Mouse (Mus musculus) left cerebral cortex, adult 2 months (tissue): ENCODE results near the gene Dgkd. TPM values are rescaled to one million over a fixed set of nuclear protein-coding genes. Genes with fewer than 3 reads are reported as not detected.

ENCODE experiments used
- DNase-seq, 2 experiments: peaks; one replicate each; pipeline ENCODE4 v3.0.0; 2021 to 2022; ENCODE audit warnings: low spot score in 2 of 2, mixed read lengths in 1 of 2; ENCODE audit errors: extremely low spot score in 1 of 2
- H3K27ac ChIP-seq: fragments of 200-600 bp; 2 replicates; pipeline ENCODE4 v1.8.1; 2022
- H3K4me3 ChIP-seq: fragments of 200-600 bp; 2 replicates; pipeline ENCODE4 v1.8.1; 2022
- CTCF ChIP-seq: fragments of 200-600 bp; IDR thresholded peaks from 2 replicates; pipeline ENCODE4 v1.8.1; 2022; ENCODE audit warnings: antibody characterized with exemption, mild to moderate bottlenecking, moderate library complexity
- intact Hi-C: fragments of 180-260 bp; cut with DNase I; formaldehyde crosslinking; loops from one replicate; pipeline ENCODE4 v1.15.1; 2025
- total RNA-seq, 2 experiments: library from RNA; stranded (reverse); gene quantifications; 2 replicates each; pipeline ENCODE4 v1.2.3; 2021

Dgkd gene
- total RNA-seq, 2 experiments from 2014 or later = 95.3 to 106 TPM

DNA sequence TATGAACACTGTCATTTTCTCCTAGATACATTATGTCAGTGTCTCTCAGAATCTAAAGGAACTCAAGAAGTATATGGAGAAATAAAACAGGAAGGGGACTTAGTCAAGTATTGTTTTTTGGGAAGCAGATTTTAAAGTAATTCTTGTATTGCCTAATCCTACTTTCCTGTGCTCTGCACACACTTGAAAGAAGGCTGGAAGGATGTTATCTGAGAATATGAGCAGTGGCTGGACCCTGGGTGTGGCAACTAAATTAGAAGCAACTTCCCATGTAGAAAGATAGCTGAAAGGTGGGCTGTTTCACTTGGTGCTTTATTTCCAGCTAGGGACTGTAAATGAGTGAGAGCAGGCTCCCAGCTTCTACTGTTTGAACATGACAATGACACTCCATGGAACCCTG is 20.0 kb downstream of the Dgkd start:
- DNase-seq = no peak
- Histone ChIP-seq H3K4me3 (no peak overlapping the region), H3K27ac (no peak overlapping the region)
- no peak for TF ChIP-seq CTCF
- intact Hi-C loops = no loop called here

GRCm38 (mm10) chr1:87876065-87876464 is 23.0 kb downstream of the Dgkd start:
- TF ChIP-seq CTCF = no peak
- no peak overlapping the region for H3K4me3 ChIP-seq
- no peak for DNase-seq
- intact Hi-C loops = no loop called here
- no peak overlapping the region for H3K27ac ChIP-seq

DNA sequence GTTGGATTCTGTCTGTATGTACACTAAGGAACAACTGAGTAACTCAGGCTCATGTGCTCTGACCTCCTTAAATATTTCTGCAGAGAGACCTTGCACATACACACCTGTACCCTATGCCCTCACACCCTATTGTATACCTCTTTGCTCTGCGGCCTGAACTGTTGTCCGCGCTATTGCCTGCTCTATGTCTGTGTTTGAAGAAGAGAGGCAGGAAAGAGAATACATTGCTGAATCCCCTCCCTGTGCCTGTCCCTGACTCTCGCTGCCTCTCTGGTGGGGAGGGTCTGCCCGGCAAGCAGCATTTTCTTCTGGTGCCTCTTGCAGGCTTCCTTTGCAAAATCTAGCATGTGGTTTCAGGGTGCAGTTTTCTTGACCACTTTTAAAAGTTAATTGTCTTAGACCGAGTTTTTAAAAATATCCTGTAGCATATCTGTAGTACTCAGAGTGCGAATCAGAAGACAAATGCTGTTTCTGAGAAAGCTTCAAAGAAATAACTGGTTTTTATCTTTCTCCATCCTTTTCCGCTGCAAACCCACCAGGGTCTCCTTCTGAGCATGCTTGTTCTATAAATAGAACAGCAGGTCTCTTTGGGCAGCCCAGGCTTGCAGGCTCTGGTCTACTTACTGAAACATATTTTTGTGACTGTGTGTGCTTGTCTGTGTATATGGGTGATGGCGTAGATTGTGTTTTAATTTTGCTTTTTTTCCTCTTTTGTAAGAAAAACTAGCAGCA is 24.6 kb downstream of the Dgkd start:
- Histone ChIP-seq H3K4me3 (no peak overlapping the region), H3K27ac (no peak overlapping the region)
- TF ChIP-seq CTCF = no peak
- DNase-seq = no peak
- intact Hi-C loops = no loop called here

DNA sequence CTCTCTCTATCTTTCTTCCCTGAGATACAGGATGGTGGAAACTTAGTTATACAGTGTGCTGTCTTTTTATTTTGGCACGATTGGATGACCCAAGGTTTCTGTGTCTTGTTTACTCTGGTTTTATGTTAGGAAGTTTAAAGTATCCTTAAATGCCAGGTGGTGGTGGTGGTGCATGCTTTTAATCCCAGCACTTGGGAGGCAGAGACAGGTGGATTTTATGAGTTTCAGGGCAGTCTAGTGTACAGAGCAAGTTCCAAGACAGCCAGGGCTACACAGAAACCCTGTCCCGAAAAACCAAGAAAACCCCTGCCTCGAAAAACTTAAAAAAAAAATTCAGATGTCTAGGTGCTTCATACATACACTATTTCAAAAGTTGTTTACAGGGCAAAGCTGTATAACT is 25.9 kb downstream of the Dgkd start:
- intact Hi-C loops = no loop called here
- TF ChIP-seq CTCF = no peak
- H3K27ac ChIP-seq = no peak overlapping the region; the same call in 1 of the 2 replicates
- no peak for DNase-seq
- H3K4me3 ChIP-seq = no peak overlapping the region

- Histone ChIP-seq H3K4me3 (no peak overlapping the region), H3K27ac (peak overlapping the region; percentile 72)
- intact Hi-C loops = no loop called here
- peak; percentile 59 to 63 for DNase-seq
- TF ChIP-seq CTCF = no peak
These were observed 26.6 kb downstream of the Dgkd start for GRCm38 (mm10) chr1:87879494-87880325.

GRCm38 (mm10) chr1:87880326-87880627 is 27.2 kb downstream of the Dgkd start:
- no peak for DNase-seq
- H3K27ac ChIP-seq = peak overlapping the region; percentile 72
- TF ChIP-seq CTCF = no peak
- H3K4me3 ChIP-seq = no peak overlapping the region
- intact Hi-C loops = no loop called here

DNA sequence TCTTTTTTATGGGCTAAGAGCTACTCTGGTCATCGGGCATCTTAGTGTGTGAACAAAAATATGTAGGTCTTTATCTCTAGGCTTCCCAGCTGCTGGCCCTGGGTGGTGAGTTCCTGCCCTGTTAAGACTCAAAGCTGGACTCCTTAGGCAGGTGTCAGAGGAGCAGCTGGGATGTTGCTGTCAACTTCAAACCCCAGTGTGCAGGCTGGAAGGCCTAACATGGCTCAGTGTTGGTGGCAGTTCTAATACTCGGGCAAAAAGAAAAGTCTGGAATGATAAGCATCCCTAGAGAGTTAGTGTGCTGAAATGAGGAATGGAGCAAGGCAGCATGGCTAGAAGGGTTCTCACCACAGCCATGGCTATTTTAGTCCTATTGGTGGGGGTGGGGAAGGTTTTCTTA is 27.8 kb downstream of the Dgkd start:
- intact Hi-C loops = no loop called here
- TF ChIP-seq CTCF = no peak
- Histone ChIP-seq H3K4me3 (no peak overlapping the region), H3K27ac (no peak overlapping the region)
- DNase-seq = no peak

- H3K27ac ChIP-seq = no peak overlapping the region
- no peak for TF ChIP-seq CTCF
- intact Hi-C loops = no loop called here
- no peak for DNase-seq
- H3K4me3 ChIP-seq = no peak overlapping the region
These were observed 28.6 kb downstream of the Dgkd start for GRCm38 (mm10) chr1:87881726-87882125.

GRCm38 (mm10) chr1:87882554-87882953 is 29.5 kb downstream of the Dgkd start:
- Histone ChIP-seq H3K4me3 (no peak overlapping the region), H3K27ac (no peak overlapping the region)
- intact Hi-C loops = no loop called here
- no peak for DNase-seq
- no peak for TF ChIP-seq CTCF

DNA sequence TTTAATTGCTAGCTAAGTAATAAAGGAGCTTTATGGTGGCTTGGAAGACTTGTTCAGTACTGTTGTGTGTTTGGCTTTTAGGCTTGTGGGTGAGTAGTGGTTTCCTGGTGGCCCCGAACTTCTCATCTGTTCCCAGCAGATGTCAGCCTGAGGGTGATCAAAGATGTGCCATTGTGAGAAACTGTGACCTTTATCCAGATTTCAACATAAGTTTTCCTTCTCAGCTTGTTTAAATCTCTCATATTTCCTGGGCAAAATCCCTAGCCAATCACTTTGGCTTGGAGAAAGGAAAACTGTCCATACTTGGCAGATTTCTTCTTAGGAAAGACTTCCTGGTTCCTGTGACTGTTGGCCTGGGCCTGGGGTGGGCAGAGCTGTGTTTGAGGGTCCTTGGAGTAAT is 37.9 kb downstream of the Dgkd start:
- intact Hi-C loops = no loop called here
- no peak for DNase-seq
- no peak for TF ChIP-seq CTCF
- no peak overlapping the region for H3K4me3 ChIP-seq
- H3K27ac ChIP-seq = no peak overlapping the region

DNA sequence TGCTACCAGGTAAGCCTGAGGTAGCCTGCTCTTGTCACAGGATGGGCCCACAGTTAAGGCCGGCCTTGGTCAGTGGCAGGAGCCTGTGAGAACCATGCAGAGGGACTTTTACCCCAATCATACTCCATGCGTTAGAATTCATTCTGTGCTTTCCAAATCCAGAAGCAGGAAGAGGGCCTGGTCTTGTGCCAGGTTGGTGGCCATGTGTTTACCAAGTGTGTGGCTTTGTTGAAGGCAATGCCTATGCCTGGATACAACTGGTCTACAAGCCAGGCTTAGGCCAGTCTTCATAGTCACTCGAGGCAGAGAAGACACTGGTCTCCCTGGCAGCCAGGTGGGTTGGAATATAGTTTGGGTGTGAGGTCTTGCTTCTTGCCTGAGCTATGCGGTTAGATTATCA is 38.5 kb downstream of the Dgkd start:
- no peak overlapping the region for H3K4me3 ChIP-seq
- H3K27ac ChIP-seq = no peak overlapping the region
- TF ChIP-seq CTCF = no peak
- DNase-seq = no peak
- intact Hi-C loops = no loop called here

DNA sequence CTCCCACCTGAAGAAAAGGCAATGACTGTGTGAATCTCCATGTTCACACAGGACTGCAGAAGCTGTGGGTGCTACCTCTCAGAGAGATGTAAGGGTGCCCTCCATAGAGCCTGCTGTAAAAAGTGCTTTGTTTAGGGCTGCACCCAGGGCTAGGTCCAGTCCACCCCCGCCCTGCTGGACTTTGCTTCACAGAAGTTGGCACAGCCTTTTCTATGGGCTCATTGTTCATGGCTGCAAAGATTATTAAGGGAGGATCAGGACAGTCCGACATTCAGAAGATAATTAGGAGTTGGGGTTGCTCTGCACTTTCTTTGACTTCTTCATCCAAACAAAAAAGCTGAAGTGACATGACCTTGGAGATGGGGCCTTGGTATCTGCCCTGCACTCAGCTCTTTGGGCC is 39.4 kb downstream of the Dgkd start:
- intact Hi-C loops = no loop called here
- H3K4me3 ChIP-seq = no peak overlapping the region
- no peak for TF ChIP-seq CTCF
- no peak overlapping the region for H3K27ac ChIP-seq
- no peak for DNase-seq

- no peak for TF ChIP-seq CTCF
- DNase-seq = no peak
- intact Hi-C loops = no loop called here
- H3K27ac ChIP-seq = no peak overlapping the region
- H3K4me3 ChIP-seq = no peak overlapping the region
These were observed 40.3 kb downstream of the Dgkd start for GRCm38 (mm10) chr1:87893414-87893813.
